ENCODE assay signal across 8 mouse cellular contexts in the genomic region with DNA sequence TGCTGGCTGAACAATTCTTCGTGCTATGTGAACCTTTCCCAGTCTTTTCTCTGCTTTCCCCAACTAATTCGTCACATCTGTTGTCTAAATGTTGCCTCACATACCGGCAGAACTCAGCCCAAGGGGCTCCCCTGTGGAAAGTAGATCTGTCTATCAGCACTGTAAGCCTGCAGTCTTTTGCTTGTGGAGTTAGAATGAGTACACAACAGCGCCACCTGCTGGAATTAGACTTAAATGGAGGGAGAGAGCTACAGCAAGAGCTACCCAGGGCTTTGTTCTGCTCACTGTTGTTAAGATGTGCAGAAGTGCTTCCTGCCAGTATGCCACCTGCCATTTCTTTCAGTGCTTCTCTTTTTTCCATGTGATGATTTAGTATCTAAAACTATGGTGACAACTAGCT.
DNase-seq lines count a peak whose midpoint lies in the region; ATAC-seq lines count a peak whose summit lies in the region.

No protein-coding gene starts in this region.

- no peak overlapping the region for H3K4me3 ChIP-seq in forebrain, embryonic 14.5 days (ENCODE audit: low read depth, low read length)

- DNase-seq in NIH3T3 (ENCODE audit: low read depth): peak; percentile 91
- DNase-seq in cerebellum, adult 11 months: peak; percentile 56
- peak; percentile 95 for DNase-seq in forebrain, embryonic 14.5 days (ENCODE audit: low spot score)
- DNase-seq in hindlimb bud, embryonic 11.5 days (ENCODE audit: extremely low spot score, low read depth, low spot score): peak; percentile 93
- DNase-seq in left cerebral cortex, adult 18-20 months (ENCODE audit: low spot score in 2 of 2): peak; percentile 86 to 91
- DNase-seq in mesoderm, embryonic 11.5 days (ENCODE audit: low read depth, low spot score): peak; percentile 95
- DNase-seq in skeletal muscle tissue, adult 2 months (ENCODE audit: low read depth, low spot score): peak; percentile 56

- H3K4me1 ChIP-seq in forebrain, embryonic 14.5 days (ENCODE audit: control insufficient read depth, insufficient read depth, low read length): no peaks in the 10 kb centered on the region

- H3K36me3 ChIP-seq in forebrain, embryonic 14.5 days (ENCODE audit: control insufficient read depth, insufficient read depth, low read length): no peaks in the 10 kb centered on the region

- no peak overlapping the region for H3K27ac ChIP-seq in forebrain, embryonic 14.5 days (ENCODE audit: low read depth, low read length)

- H3K9me3 ChIP-seq in forebrain, embryonic 14.5 days (replicated peaks; ENCODE audit: control insufficient read depth, low read length): no peaks in the 10 kb centered on the region

- H3K27me3 ChIP-seq in forebrain, embryonic 14.5 days (replicated peaks; ENCODE audit: control insufficient read depth, insufficient read depth, low read length): no peaks in the 10 kb centered on the region

- WGBS in forebrain, embryonic 14.5 days: 11% methylated on average over 4 of the region's 4 CpGs

- peak; percentile 94 for ATAC-seq in forebrain, embryonic 14.5 days
- no peak for ATAC-seq in inflammation-experienced regulatory T-cells, adult 6 months

- no peak overlapping the region for H3K9ac ChIP-seq in forebrain, embryonic 14.5 days (ENCODE audit: low read length)

- H3K4me2 ChIP-seq in forebrain, embryonic 14.5 days (ENCODE audit: low read length): no peak overlapping the region
